Mouse (Mus musculus) natural killer cell, adult 2 months (primary cell): ENCODE measurements at regions not wholly inside any gene's neighbourhood (a gene's known extent, or its start where the extent isn't known, plus 50 kb on each side); places are given as distances from the start of the nearest gene placed in this dataset.

Experiments used
- DNase-seq, 2 experiments: peaks; one replicate each; pipeline ENCODE4 v3.0.0; 2022; ENCODE audit warnings: low spot score in 2 of 2

GRCm38 (mm10) chr14:78375746-78376495 is 68.1 kb upstream of the Tnfsf11 start:
- DNase-seq: no peak

GRCm38 (mm10) chr14:78372102-78372501 is 64.3 kb upstream of the Tnfsf11 start:
- no peak for DNase-seq

GRCm38 (mm10) chr14:78368881-78369280 is 61.0 kb upstream of the Tnfsf11 start:
- no peak for DNase-seq

GRCm38 (mm10) chr14:78364822-78365221 is 57.0 kb upstream of the Tnfsf11 start:
- no peak for DNase-seq

- DNase-seq: no peak
Observed at GRCm38 (mm10) chr14:78363123-78363522, 55.3 kb upstream of the Tnfsf11 start.
